Mouse (Mus musculus) CD8-positive naive resting alpha-beta T cell, adult 57 days (primary cell): ENCODE data around the gene Rgr. TPM values are rescaled to one million over a fixed set of nuclear protein-coding genes. Genes with fewer than 3 reads are reported as not detected.

Experiments used
- total RNA-seq: library from RNA; stranded (reverse); gene quantifications from one replicate; pipeline ENCODE4 v1.2.4, GENCODE M21; 2023

The Rgr gene
- not detected for total RNA-seq

DNA sequence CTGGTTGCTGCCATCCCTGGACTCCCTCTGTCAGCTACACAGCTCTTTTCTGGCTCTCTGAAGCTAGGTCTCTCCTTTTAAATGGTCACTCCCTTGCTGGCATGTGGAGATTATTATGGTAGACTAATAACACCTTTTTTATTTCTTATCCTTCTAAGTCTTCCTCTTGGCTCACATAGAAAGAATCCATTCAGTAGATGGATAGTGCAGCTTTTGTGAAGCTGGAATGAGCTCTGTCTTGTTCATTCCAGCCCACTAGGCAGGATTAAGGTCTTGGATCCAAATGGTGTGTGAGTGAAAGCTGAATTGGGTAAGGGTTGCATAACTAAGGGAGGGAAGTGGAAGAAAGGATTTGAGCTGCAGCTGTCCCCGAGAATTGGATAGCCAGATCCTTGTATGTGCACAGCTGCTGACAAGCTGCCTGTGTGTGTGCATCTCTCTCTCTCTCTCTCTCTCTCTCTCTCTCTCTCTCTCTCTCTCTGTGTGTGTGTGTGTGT lies at the start of gene Rgr:
Rgr (minus strand) TSS at position 51 of the 497 bp plus-strand sequence.

DNA sequence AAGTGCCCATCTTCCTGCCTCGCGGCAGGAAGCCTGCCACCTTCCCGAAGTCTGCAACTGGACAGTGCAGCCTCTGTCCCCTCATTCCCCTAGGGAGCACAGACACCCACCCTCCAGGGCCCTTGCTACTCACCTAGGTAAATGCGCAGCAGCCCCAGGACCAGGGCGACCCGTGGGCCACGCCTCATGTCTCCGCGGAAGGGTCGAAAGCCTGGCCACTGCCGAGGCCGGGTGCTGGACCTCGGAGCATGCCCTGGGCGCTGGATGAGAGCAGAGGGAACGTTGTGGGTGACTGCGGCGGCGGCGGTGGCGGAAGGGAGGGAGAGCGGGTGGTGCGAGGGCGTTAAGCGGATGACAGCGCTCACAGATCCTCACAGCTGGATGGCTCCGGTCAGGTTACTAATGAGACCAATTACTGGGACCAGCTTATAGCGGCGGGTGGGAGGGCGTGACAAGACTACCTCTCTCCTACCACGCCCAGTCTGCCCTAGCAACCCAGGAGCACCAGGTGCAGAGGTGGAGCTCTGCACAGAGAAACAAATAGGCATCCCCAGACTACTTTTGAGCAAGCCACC lies 49.3 kb upstream of the Rgr start, which contains the start of gene Cdhr1:
Cdhr1 (minus strand) TSS at position 392 of the 575 bp plus-strand sequence.

DNA sequence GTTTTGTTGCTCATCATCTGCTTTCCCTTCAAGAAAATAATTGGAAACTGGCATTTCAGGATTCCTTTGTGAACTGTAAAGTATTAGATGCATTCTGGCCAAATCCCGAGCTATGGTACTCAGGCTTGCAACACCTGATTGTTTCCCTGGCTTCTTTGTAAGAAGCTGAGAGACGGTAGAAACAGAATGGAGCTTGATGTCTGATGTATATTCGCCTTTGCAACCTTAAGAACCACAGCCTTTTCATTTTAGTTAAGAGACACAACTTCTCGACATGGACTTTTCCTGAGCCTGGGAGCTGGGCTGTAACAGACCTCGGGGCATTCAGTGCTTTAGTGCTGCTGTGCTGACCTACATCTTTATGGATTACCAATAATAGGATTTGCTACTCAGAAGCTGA lies 18.9 kb upstream of the Rgr start, which contains the start of gene Lrit2:
Lrit2 (plus strand) TSS at position 301 of the 400 bp plus-strand sequence.

Other genes starting within 250 kb of the Rgr start
- gene Ccser2, start 80.2 kb downstream of the Rgr start, total RNA-seq, result 32.3 TPM
- gene Lrit1, start 5.9 kb upstream of the Rgr start, total RNA-seq, result not detected
- gene Lrit2, start 19.0 kb upstream of the Rgr start, total RNA-seq, result not detected
- gene Cdhr1, start 49.4 kb upstream of the Rgr start, total RNA-seq, result 0.21 TPM
- not detected for gene 2610528A11Rik, start 65.1 kb upstream of the Rgr start, total RNA-seq
- 170 TPM for gene Ghitm, start 86.3 kb upstream of the Rgr start, total RNA-seq